Mouse (Mus musculus): Measurements from ENCODE around the gene Acbd4.

GRCm38 (mm10) chr11:103106386-103106785, 4.9 kb downstream of the Acbd4 start:
- TF ChIP-seq CTCF (IDR thresholded peaks at IDR 0.05; ENCODE audit: low read depth) (no peak), EP300 (optimal IDR thresholded peaks at IDR 0.05) (no peak)

Measured in stomach, postnatal 0 days (tissue).